Mouse (Mus musculus) embryonic fibroblast, embryonic 13.5 days (primary cell): ENCODE results near the gene Ptpre.

Experiments
- CTCF ChIP-seq: IDR thresholded peaks from 2 replicates; pipeline ENCODE4 v1.5.1; 2011; ENCODE audit warnings: mild to moderate bottlenecking, control low read depth, low read length, moderate library complexity, borderline replicate concordance; ENCODE audit not compliant: insufficient read depth
- POLR2A ChIP-seq: IDR thresholded peaks from 2 replicates; pipeline ENCODE4 v1.6.1; 2011; ENCODE audit warnings: low read depth, mild to moderate bottlenecking, control low read depth, low read length, moderate library complexity

GRCm38 (mm10) chr7:135539429-135539828 lies 2.1 kb downstream of the Ptpre start:
- TF ChIP-seq POLR2A (no peak), CTCF (no peak)
